Mouse (Mus musculus) hindbrain, embryonic 12.5 days (tissue): ENCODE measurements at regions not wholly inside any gene's neighbourhood (a gene's known extent, or its start where the extent isn't known, plus 50 kb on each side); places are given as distances from the start of the nearest gene placed in this dataset.
A peak's percentile ranks its signal among the peaks of the same experiment; 100 is the strongest.

Source experiments
- ATAC-seq: fragments of 200-750 bp; cut with Nextera tagmentation; 2 replicates; pipeline ENCODE4 v1.8.0; 2017; ENCODE audit warnings: moderate TSS enrichment; ENCODE audit not compliant: low FRiP score
- H3K27ac ChIP-seq: fragments of 300-500 bp; sonication (generic); 2 replicates; pipeline ENCODE4 v1.5.1; 2016; ENCODE audit warnings: mild to moderate bottlenecking
- H3K27me3 ChIP-seq: fragments of 300-500 bp; sonication (generic); 2 replicates; pipeline ENCODE4 v1.6.1; 2016; ENCODE audit warnings: mild to moderate bottlenecking
- H3K36me3 ChIP-seq: fragments of 300-500 bp; sonication (generic); 2 replicates; pipeline ENCODE4 v1.6.1; 2016; ENCODE audit warnings: mild to moderate bottlenecking
- H3K4me1 ChIP-seq: fragments of 300-500 bp; sonication (generic); 2 replicates; pipeline ENCODE4 v1.6.1; 2016
- H3K4me2 ChIP-seq: fragments of 300-500 bp; sonication (generic); replicated peaks from 2 replicates; pipeline ENCODE4 v1.6.1; 2016; ENCODE audit warnings: mild to moderate bottlenecking
- H3K4me3 ChIP-seq: fragments of 300-500 bp; sonication (generic); 2 replicates; pipeline ENCODE4 v1.5.1; 2016; ENCODE audit warnings: mild to moderate bottlenecking
- H3K9ac ChIP-seq: fragments of 300-500 bp; sonication (generic); 2 replicates; pipeline ENCODE4 v1.6.1; 2016; ENCODE audit warnings: mild to moderate bottlenecking, moderate library complexity
- H3K9me3 ChIP-seq: fragments of 300-500 bp; sonication (generic); replicated peaks from 2 replicates; pipeline ENCODE4 v1.6.1; 2016; ENCODE audit warnings: mild to moderate bottlenecking
- WGBS: fragments of 180-500 bp; shearing (Covaris S2); methylation state at CpG from one replicate; pipeline ENCODE4 v1.1.7; 2016; 5-methylcytosine and 5-hydroxymethylcytosine counted together

DNA sequence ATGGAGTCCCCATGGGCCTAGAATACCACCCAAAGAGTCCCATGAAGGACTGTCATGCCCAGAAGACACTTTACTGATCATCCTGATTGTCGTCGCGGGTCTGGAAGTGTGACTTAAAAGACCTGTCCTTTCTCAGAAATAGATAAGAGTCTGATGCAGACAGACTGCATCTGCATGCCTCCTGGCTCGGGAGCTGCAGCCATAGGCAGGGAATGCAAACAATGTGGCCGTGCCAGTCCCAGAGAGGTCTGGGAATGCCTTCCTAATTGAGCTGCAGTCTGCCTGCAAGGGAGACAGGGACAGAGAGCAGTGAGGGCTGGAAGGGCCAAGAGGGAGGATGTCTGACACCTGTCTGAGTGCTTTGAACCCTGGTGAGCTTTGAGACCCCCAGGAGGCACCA is 150.9 kb downstream of the Opa1 start:
- 27% methylated on average over 5 of the region's 5 CpGs for WGBS
- H3K9me3 ChIP-seq, result no peaks in the 10 kb centered on the region
- H3K4me2 ChIP-seq, result no peak overlapping the region
- no peaks in the 10 kb centered on the region for H3K36me3 ChIP-seq
- no peak for ATAC-seq
- H3K4me3 ChIP-seq, result no peak overlapping the region
- H3K4me1 ChIP-seq, result peaks cover 13% of the 10 kb centered on the region
- no peak overlapping the region for H3K27ac ChIP-seq
- no peak overlapping the region for H3K9ac ChIP-seq
- peaks cover 95% of the 10 kb centered on the region for H3K27me3 ChIP-seq

DNA sequence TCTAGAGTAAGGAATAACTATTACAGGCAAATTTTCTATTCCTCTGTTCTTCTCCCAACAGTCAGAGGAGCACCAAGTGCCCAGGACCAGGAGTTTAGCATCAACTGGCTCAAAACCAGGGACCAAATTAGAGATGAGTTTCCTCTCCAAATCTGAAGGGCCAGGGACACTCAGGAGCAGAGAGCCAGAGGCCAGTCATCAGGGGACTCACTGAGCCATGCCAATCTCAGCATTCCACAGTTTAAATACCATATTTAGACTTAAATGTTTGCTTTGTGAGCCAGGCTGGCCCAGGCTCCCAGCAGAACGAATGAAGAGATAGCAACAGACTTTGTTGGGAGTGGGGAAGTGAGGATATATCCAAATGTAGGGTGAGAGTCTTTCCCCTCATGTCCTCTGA is 153.8 kb downstream of the Opa1 start:
- ATAC-seq, result no peak
- WGBS, result 55% methylated on average over 1 of the region's 1 CpGs
- H3K4me3 ChIP-seq, result no peak overlapping the region
- peaks cover 94% of the 10 kb centered on the region for H3K27me3 ChIP-seq
- no peak overlapping the region for H3K9ac ChIP-seq
- H3K9me3 ChIP-seq, result no peaks in the 10 kb centered on the region
- no peaks in the 10 kb centered on the region for H3K36me3 ChIP-seq
- H3K27ac ChIP-seq, result no peak overlapping the region
- peaks cover 21% of the 10 kb centered on the region for H3K4me1 ChIP-seq
- no peak overlapping the region for H3K4me2 ChIP-seq

DNA sequence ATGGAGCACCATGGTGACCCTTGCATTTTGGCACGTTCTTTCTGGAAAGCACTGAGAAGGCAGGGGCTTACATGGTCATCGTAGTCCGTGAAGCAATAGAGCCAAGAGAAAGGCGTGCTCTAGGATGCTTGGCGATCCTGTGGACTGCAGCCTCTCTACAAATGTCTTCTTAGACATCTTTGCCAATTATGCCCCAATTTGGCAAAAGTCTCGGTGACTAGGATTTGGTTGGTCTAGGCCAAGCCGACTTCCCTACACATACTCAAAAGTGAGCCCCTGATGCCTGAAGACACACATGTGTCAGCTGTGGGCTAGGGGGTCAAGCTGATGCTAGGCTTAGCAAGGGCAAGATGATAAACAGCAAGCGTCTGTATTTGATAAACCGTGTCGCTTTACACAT is 154.7 kb downstream of the Opa1 start:
- Histone ChIP-seq H3K27ac (no peak overlapping the region), H3K9me3 (no peaks in the 10 kb centered on the region), H3K36me3 (no peaks in the 10 kb centered on the region), H3K27me3 (peaks cover 92% of the 10 kb centered on the region), H3K4me2 (no peak overlapping the region), H3K4me3 (no peak overlapping the region), H3K4me1 (peaks cover 21% of the 10 kb centered on the region), H3K9ac (no peak overlapping the region)
- 73% methylated on average over 10 of the region's 10 CpGs for WGBS
- no peak for ATAC-seq

DNA sequence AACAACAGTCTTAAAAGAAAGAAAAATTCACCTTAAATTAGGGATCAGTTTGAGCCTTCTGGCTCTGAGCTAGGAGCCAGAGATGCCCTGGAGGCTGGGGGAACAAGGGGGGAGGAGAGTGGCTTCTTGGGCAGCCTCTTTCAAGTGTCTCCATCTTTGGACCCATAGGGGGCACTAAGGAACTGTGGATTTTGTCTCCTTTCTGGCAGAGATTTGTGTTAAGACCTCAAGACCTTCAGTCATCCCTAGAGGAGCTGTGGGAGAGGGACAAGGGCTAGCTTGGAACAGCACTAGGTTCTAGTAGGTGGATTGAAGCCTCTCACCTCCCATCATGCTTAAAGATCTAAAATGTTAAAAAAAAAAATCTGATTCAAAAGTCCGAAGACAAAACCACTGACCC is 155.2 kb downstream of the Opa1 start:
- Histone ChIP-seq H3K36me3 (no peaks in the 10 kb centered on the region), H3K27me3 (peaks cover 93% of the 10 kb centered on the region), H3K27ac (peak overlapping the region; percentile 52; the same call in 1 of the 2 replicates), H3K4me3 (no peak overlapping the region), H3K4me2 (peak overlapping the region; percentile 27; the same call in 1 of the 2 replicates), H3K4me1 (peaks cover 21% of the 10 kb centered on the region), H3K9me3 (no peaks in the 10 kb centered on the region), H3K9ac (no peak overlapping the region)
- whole genome bisulfite sequencing, result 8% methylated on average over 1 of the region's 1 CpGs
- peak; percentile 49; the same call in 1 of the 2 replicates for ATAC-seq

DNA sequence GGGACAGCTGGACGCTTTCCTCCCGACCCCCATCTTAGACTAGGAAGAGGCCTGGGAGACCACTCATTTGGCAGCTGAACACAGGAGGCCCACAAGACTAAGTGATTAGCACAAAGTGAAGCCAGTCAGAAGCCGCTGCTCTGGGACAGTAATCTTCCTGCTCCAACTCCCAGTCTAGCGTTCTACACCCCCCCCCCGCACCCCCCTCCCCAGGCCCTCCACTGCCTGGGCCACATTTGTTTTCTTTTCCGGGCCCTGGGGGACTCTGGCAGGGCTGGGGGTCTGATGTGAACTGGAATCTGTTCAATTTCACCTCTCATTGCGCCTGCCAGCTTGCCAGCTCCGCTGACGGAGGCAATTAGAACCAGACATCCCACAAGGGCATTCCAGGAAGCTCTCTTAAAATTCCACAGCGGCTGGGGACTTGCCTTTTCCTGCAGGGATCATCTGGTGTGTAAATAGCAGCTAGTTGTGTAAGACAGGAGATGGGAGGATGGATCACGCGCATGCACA is 155.7 kb downstream of the Opa1 start:
- no peaks in the 10 kb centered on the region for H3K9me3 ChIP-seq
- no peak overlapping the region for H3K4me3 ChIP-seq
- no peak overlapping the region for H3K9ac ChIP-seq

DNA sequence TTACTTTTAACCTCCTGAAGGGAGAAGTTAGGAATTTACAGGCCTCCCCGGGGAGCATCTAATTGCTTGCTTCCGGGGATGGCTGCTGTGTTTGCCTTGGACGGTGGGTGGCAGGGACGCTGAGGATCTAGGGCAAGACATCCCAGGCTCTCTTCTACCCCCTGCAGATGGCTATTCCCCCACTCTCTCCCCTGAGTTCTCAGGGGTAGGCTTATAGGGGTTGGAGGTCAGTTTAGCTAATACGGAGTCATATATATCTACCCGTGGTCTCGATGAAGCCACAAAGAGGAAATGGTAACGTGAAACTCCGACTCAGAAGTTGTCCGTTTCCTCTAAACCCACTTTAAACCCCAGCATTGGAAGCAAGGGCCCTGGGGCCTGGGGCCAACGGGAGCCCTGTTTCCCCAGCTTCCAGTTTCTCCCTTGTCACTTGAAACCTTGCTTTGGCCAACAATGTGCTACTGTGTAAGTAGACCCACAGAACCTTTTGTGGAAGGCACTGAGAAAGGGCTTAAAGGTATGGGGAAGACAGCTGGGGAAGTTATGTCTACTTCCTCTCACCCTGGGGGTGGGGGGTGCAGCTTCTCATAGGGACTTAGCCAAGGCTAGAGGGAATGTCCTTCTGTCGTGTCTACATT is 156.4 kb downstream of the Opa1 start:
- H3K9me3 ChIP-seq, result no peaks in the 10 kb centered on the region
- no peaks in the 10 kb centered on the region for H3K36me3 ChIP-seq
- no peak for ATAC-seq
- no peak overlapping the region for H3K9ac ChIP-seq
- H3K27ac ChIP-seq, result peak overlapping the region; percentile 52; the same call in 1 of the 2 replicates
- H3K4me1 ChIP-seq, result peaks cover 19% of the 10 kb centered on the region
- H3K4me3 ChIP-seq, result no peak overlapping the region
- peaks cover 91% of the 10 kb centered on the region for H3K27me3 ChIP-seq
- 20% methylated on average over 12 of the region's 12 CpGs for WGBS
- H3K4me2 ChIP-seq, result peak overlapping the region; percentile 27

More for the DNA sequence above, 155.7 kb downstream of the Opa1 start:
- peak; percentile 81 for ATAC-seq
- Histone ChIP-seq H3K4me1 (peaks cover 21% of the 10 kb centered on the region), H3K36me3 (no peaks in the 10 kb centered on the region), H3K4me2 (peak overlapping the region; percentile 27), H3K27ac (peak overlapping the region; percentile 52; the same call in 1 of the 2 replicates), H3K27me3 (peaks cover 91% of the 10 kb centered on the region)
- 10% methylated on average over 12 of the region's 12 CpGs for WGBS

DNA sequence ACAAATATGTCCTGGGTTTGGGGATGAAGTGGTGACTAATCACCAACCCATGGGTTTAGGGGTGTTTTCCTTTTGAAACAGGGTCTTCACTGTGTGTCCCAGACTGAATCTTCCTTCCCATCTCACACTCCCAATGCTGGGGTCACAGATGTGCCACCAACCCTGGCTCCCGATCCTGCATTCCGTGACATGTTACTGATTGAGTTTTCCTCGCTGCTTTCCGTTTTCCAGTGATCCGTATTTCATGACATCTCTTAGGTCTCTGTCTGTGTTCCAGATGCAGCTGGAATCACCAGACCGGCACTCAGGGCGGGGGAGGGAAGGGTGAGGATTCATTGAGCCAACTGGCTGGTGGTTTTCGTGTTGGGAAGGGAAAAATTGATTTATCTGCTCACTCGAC is 157.1 kb downstream of the Opa1 start:
- H3K9ac ChIP-seq, result no peak overlapping the region
- no peak overlapping the region for H3K4me3 ChIP-seq
- 62% methylated on average over 9 of the region's 9 CpGs for WGBS
- no peak overlapping the region for H3K4me2 ChIP-seq
- ATAC-seq, result no peak
- H3K27me3 ChIP-seq, result peaks cover 91% of the 10 kb centered on the region
- no peaks in the 10 kb centered on the region for H3K36me3 ChIP-seq
- peaks cover 19% of the 10 kb centered on the region for H3K4me1 ChIP-seq
- no peaks in the 10 kb centered on the region for H3K9me3 ChIP-seq
- no peak overlapping the region for H3K27ac ChIP-seq

DNA sequence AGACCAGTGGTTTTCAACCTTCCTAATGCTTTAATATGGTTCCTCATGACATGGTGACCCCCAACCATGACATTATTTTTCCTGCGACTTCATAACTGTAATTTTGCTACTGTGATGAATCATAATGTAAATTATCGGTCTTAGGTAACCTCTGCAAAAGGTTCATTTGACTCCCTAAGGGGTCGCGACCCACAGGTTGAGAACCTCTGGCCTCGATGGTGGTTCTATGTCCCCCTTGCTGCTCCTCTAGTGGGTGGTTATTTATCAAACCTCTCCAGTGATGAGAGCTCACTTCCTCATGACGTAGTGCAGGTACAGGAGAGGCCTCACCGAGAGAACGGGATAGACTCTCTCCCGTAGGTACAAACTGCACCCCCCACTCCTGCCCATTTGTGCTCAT is 158.9 kb downstream of the Opa1 start:
- H3K36me3 ChIP-seq, result no peaks in the 10 kb centered on the region
- no peaks in the 10 kb centered on the region for H3K9me3 ChIP-seq
- no peak overlapping the region for H3K4me2 ChIP-seq
- 91% methylated on average over 9 of the region's 9 CpGs for WGBS
- H3K9ac ChIP-seq, result no peak overlapping the region
- H3K4me3 ChIP-seq, result no peak overlapping the region
- H3K27me3 ChIP-seq, result peaks cover 83% of the 10 kb centered on the region
- peaks cover 20% of the 10 kb centered on the region for H3K4me1 ChIP-seq
- H3K27ac ChIP-seq, result no peak overlapping the region
- no peak for ATAC-seq

DNA sequence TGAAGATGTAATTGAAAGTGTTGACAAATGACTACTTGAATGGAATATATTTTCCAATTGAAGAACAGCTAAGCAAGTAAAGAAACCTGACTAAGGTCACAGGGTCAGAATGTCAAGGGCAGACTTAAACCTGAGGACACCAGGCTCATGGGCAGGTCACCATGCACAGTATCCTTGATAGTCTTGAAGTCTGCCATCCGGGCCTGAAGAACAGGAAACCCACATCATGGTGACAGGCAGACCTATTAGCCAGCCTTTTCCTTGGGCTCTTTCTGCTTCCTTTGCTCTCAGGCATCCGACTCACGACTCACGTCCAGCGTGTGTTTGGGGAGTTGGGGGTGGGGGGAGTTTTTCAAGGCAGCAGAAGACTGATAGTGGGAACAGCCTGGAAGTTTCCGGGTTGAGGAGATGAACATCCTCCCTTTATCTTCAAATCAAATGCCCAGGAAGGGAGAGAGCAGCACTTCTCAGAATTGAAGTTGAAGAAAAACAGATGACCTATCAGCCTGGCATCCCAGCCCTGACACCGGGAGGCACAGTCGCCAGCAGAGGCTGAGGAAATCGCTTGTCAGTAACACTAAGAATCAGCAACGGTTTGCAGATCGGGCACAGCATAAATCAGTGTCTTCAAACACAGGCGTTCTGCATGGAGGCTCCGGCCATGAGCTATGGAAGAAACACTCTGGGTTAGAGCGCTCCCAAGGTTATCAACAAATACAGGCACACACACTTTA is 163.5 kb downstream of the Opa1 start:
- H3K9ac ChIP-seq, result no peak overlapping the region
- no peak for ATAC-seq
- WGBS, result 56% methylated on average over 14 of the region's 14 CpGs
- H3K27ac ChIP-seq, result no peak overlapping the region
- peaks cover 3% of the 10 kb centered on the region; the same call in 1 of the 2 replicates for H3K4me1 ChIP-seq
- H3K4me3 ChIP-seq, result no peak overlapping the region
- H3K36me3 ChIP-seq, result no peaks in the 10 kb centered on the region
- no peaks in the 10 kb centered on the region for H3K9me3 ChIP-seq
- peaks cover 69% of the 10 kb centered on the region for H3K27me3 ChIP-seq
- H3K4me2 ChIP-seq, result no peak overlapping the region

DNA sequence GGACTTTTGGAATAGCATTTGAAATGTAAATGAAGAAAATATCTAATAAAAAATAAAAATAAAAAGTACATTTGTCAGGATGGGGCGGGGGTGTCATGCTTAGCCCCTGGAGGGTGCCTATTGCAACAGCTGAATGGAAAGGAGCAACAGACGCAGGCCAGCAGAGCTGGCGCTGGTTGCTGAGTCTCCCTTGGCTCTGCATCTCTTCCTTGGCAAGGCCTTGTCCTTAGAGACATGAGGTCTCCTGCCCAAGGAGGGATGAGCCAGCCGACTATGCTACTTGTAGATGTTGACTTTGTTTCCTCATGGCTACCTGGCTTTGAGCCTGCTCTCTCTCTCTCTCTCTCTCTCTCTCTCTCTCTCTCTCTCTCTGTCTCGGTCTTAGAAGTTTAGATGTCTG is 166.4 kb downstream of the Opa1 start:
- ATAC-seq, result no peak
- no peak overlapping the region for H3K4me2 ChIP-seq
- H3K9me3 ChIP-seq, result no peaks in the 10 kb centered on the region
- WGBS, result 95% methylated on average over 5 of the region's 5 CpGs
- no peaks in the 10 kb centered on the region for H3K36me3 ChIP-seq
- H3K4me3 ChIP-seq, result no peak overlapping the region
- no peak overlapping the region for H3K27ac ChIP-seq
- H3K4me1 ChIP-seq, result peaks cover 3% of the 10 kb centered on the region; the same call in 1 of the 2 replicates
- no peak overlapping the region for H3K9ac ChIP-seq
- peaks cover 61% of the 10 kb centered on the region for H3K27me3 ChIP-seq

DNA sequence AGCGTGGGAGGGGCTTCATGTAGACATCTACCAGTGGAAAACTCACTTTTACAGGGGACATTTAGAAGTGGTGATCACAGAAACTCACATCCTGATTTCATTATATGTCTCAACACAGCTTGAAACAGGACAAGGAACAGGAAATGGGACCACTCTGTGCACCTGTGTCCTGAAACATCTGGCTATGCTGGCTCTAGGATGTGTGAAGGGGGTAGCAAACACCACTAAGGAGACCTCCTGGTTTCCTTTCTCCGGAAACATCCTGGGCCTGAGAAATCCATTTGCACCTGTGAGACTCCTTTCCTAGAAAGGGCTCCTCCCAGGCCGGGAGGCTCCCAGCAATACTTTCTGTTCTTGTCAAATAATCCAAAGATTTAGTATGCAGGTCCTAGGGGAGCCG is 167.1 kb downstream of the Opa1 start:
- H3K4me3 ChIP-seq, result no peak overlapping the region
- H3K9ac ChIP-seq, result no peak overlapping the region
- no peak overlapping the region for H3K4me2 ChIP-seq
- H3K27me3 ChIP-seq, result peaks cover 57% of the 10 kb centered on the region
- no peak for ATAC-seq
- 85% methylated on average over 4 of the region's 4 CpGs for WGBS
- peaks cover 3% of the 10 kb centered on the region; the same call in 1 of the 2 replicates for H3K4me1 ChIP-seq
- no peak overlapping the region for H3K27ac ChIP-seq
- H3K9me3 ChIP-seq, result no peaks in the 10 kb centered on the region
- no peaks in the 10 kb centered on the region for H3K36me3 ChIP-seq

DNA sequence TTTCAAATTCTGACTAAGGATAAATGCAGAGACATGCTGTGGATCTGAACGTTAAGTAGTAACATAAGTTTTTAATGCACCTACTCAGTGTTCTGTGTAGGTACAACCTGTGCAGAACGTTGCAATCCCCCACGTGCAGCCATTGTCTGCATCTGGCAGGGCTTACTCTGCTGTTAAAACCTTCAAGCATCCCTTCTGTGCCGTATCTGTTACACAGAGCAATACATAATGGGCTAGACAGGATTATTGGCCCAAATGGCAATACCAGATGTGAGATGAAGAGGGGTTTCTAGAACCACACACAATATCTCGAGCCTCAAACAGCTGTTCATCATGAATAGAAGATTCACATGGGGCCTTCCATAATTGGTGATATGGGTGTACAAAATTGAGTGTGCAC is 170.0 kb downstream of the Opa1 start:
- no peak for ATAC-seq
- Histone ChIP-seq H3K27ac (no peak overlapping the region), H3K9ac (no peak overlapping the region), H3K9me3 (no peaks in the 10 kb centered on the region), H3K4me3 (no peak overlapping the region), H3K36me3 (no peaks in the 10 kb centered on the region), H3K4me1 (no peaks in the 10 kb centered on the region), H3K4me2 (no peak overlapping the region), H3K27me3 (peaks cover 46% of the 10 kb centered on the region)
- WGBS, result 75% methylated on average over 5 of the region's 5 CpGs
